Mouse (Mus musculus) spleen, postnatal 14 days (tissue): Measurements from ENCODE around the gene Tomm20.

Experiments
- DNase-seq, 2 experiments: peaks; one replicate each; pipeline ENCODE4 v3.0.0; 2021 to 2022; ENCODE audit warnings: low spot score in 2 of 2

Tomm20 gene

GRCm38 (mm10) chr8:126961516-126961915 lies 15.9 kb upstream of the Tomm20 start:
- no peak for DNase-seq

DNA sequence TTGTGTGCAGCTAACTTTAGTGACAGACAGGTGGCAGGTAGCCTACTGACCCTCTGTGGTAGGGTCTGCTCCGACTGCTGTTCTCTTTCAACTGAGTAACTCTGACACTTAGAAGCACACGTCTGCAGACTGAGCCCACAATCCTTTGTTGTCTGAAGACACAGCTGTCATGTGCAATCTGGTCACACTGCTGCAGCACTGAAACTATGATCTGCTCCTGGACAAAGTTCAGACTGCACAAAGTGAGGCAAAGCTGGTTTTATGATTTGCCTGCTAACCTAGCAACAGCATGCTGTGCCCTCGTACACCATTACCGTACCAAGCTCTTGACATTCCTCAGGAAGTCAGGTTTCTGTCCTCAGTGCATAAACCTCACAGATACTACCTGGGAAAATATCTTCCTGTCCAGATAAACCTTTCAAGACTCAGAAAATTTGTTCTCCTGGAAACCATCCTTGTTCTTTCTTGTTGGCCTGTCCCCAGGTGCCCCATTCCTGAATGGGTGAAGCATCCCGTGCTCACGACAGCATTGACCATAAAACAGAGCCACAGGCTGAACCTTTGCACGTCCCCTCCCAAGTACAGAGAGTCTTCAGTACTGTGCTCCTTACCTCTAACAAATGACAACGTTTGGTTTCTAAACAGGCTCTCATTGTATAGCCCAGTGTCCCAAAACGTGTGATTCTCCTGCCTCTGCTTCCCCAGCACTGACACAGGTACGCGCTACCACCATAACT lies 6.4 kb upstream of the Tomm20 start:
- no peak for DNase-seq

DNA sequence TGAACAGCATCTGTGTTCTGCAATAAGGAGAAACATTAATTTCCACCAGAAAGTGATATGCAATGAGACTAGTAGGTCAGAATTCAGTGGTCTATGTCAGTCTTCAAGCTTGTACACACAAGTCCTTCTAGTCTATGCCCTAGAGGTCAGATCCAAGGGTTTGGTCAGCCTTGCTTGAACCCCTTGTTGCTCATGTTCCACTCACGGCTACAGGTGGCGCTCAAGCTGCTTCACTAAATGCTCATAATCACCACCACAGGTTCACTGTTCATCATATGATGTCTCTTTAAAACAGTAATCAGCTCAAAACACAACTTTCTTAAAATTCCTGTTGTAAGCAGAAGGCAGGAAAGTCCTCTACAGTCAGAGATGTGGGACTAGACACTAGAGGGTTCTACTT lies 3.9 kb upstream of the Tomm20 start:
- DNase-seq, result no peak

DNA sequence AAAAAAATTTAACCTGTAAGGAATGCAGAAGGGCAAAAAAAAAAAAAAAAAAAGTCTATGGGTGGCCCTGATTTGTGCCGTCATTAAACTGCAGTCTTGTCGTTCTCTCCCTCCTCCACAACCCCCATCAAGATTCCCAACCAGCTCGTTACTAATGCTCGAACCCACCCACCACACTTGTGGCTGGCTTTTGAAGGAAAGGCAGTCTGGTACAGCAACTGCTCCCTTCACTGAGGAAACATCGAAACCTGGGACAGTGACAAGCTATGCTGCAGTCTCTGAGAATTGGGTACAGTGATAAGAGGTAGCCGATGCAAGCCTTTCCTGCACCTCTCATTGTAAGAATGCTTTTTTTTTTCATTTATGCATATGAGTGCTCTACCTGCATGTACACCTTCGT lies 800 bp upstream of the Tomm20 start:
- no peak for DNase-seq

- DNase-seq, result peak in 1 of 2 experiments; percentile 10
These were observed 608 bp downstream of the Tomm20 start for GRCm38 (mm10) chr8:126944781-126945691.

- no peak for DNase-seq
These were observed 2.1 kb downstream of the Tomm20 start for GRCm38 (mm10) chr8:126943565-126943964.

GRCm38 (mm10) chr8:126937337-126937736 lies 8.3 kb downstream of the Tomm20 start:
- no peak for DNase-seq

GRCm38 (mm10) chr8:126935932-126936331 lies 9.7 kb downstream of the Tomm20 start:
- no peak for DNase-seq

- DNase-seq, result no peak
These were observed 10.3 kb downstream of the Tomm20 start for GRCm38 (mm10) chr8:126935387-126935786.

DNA sequence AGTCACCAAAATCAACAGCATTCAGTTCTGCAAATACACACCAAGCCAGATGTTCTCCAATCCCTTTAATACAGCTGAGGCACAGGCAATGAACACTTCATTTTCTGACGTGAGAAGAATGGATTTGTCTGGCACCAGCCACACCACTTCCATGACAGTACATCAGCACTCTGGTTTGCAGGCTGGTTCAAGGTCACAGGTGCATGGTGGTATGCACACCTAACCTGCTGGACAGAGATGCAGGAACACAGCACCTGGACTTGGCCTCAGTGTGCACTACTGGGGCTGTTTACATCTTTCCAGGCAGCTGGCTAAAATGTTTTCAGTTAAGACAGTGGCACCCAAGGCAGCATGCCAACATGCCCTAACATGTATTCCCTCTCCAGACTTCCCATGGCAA lies 13.0 kb downstream of the Tomm20 start:
- no peak for DNase-seq

GRCm38 (mm10) chr8:126932249-126932648 lies 13.4 kb downstream of the Tomm20 start:
- no peak for DNase-seq

DNA sequence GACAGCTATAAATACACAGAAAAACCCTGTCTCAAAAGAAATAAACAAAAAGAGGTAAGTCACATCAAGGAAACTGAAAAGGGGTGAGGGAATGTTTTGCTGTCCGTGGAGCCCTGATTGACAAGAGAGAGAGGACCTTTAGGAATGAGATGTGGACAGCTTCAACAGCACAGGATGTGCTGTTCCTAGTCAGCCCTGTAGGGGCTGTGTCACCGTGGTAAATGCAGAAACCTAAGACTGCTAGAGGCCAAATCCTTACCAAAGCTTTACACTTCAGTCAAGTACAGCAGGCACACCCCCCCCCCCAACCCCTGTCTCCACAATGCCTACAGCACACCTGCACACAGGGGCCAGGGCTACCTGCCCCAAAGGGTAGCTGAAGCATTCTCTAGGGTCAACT lies 13.9 kb downstream of the Tomm20 start:
- no peak for DNase-seq

DNA sequence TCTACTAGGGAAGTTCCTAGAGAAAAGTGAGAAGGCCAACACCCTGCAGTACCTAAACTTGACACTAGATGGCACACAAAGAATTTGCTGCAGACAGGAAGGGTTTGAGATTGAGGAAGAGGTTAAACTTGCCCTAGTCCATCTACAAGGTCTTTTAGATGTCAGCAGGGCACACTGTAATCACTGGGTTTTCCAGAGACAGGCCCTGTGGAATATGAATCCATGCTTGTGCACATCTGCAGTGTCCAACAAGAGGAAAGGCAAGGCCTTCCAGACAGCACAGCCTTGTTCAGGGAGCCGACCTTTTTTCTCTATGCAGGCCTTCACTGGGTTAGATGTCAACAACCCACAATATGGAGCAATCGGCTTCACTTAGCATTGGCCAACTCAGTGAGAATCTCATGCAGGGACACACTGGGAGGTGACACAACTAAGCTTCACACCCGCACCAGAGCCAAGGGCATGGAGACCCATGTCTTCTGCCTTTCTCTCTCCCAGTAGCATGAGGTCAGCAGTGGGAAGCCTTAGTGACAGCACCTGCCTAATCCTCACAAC lies 16.0 kb downstream of the Tomm20 start:
- peak in 1 of 2 experiments; percentile 55 for DNase-seq

- DNase-seq, result no peak
These were observed 16.7 kb downstream of the Tomm20 start for GRCm38 (mm10) chr8:126928755-126929505.

DNA sequence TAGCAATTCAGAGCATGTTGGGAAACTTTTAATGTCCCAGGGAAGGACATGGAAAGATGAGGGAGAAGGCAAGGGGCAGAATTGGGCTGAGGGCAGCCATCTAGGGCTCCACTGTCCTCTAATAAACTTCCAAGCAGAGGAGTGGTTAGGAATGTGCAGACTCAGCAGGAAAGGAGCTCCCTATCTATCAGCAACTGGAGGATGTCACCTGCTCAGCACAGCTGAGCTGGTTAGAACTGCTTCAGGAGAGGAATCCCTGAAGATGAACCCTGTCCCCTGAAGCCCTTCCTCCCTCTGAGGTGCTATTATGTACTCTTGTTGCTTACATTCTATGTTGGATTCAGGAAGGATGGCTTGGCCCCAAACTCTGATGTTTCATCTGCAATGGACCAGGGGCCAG lies 17.6 kb downstream of the Tomm20 start:
- no peak for DNase-seq

DNA sequence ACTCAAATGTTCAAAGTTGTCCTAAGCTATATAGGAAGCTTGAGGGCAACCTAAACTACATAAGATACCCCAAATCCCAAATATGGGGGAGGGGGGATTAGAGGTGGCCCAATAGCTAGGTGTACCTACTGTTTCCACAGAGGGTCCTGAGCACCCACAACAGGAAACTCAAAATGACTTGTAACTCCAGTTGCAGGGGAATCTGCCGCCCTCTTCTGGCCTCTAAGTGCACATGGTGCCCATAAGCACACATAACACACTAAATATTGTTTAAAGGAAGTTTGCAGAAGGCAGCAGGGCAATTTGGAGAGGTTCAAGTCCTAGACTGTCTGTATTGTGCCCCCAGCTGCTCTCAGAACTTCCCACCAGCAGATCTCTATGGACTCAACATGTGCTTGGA lies 18.6 kb downstream of the Tomm20 start:
- no peak for DNase-seq

DNA sequence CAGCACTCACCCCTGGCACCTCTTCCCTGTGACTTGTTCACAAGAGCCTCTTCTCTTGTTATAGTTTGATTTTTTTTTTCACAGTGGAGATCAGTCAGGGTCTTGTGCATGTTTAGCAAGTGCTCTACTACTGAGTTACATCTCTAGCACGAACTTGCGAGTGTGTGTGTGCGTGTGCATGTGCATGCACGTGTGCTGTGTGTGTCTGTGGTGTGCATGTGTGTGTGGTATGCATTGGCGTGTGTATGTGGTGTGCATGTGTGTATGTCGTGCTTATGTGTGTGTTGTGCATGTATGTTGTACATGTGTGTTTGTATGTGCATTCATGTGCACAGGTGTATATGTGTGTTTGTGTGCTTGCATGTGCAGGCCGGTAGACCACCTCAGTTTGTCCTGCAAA lies 22.7 kb downstream of the Tomm20 start:
- no peak for DNase-seq

DNA sequence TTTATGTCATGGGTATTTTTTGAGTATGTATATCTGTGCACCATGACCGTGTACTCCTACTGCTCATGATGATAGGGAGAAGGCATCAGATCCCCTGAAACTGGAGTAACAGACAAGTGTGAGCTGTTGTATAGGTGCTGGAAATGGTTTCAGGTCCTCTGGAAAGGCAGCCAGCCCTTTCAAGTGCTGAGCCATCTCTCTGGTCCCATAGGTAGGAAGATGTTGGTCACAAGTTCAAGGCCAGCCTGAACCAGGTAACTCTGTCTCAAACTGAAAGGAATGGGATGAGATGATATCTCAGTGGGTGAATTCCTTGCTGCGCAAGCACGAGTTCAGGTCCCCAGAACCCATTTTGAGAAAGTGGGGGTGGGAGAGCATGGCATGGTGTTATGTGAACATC lies 24.2 kb downstream of the Tomm20 start:
- DNase-seq, result no peak

DNA sequence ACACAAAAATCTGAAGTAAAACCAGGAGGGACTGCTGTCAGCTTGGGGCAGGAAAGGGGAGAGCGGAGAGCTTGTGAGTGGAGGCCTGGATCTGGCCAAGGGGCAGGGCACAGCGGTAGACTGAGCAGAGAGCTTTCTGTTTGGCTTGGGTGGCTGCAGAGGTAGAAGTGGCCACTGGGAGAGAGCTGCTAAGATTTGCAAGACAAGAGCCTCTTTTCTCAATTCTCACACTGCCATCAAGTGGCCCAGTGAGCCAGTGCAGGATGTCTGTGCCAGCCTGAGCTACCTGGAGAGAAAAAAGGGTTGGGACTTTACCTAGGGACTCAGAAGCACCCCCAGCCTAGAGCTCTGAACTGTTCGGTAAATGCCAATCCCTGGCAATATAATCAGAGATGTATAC lies 24.8 kb downstream of the Tomm20 start:
- peak; percentile 35 to 55 for DNase-seq

DNA sequence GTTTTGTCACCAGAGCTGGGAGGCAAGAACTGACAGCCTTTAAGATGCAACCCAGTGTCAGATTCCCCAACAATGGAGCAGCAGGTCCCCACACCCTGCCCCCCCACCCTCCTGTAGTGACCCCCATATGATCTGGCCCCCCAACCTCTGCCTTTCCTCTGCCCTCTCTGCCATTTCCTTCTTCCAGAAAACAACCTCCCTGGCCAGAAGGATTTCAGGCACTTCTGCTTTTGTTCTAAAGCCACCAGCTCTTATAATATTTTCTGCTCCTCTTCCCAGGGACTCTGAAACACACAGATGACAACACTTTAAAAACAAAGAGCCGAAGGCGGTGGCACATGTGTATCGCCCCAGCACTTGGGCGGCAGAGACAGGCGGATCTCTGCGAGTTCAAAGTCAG lies 25.3 kb downstream of the Tomm20 start:
- DNase-seq, result no peak

DNA sequence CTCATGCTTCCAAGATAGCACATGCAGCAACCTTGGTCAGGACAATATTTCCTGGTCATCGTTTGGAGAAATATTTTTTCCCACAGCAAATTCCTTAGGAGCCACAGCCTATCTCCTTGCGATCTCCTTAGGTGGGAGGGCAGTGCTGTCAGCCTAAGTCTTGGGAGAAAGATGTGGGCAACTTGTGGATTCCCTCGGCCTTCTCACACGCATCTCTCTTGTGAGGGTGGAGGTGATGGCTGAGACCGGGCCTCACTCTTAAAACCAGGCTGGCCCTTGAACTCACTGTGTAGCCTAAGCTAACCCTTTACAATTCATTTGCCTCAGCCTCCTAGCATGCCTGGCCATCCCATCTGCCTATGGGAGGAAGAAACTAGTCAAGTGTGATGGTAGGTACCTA lies 25.9 kb downstream of the Tomm20 start:
- DNase-seq, result no peak

DNA sequence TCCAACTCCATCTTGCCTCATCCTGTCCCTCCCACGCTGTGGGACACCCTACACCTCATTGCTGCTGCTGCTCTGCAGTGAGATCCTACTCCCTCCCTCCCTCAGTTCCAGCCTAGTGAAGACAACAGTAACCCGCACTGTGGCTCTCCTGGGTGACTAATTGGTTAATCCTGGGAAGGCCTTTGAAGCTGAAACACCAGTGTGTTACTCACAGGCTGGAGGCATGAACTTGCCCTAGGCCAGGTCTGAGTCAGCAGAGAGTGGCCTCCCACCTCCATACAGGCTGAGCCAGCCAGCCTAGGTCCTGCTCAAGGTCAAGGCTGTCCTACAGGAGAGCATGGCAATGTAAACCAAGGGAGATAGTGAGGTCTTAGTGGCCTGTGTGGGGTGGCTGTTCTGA lies 26.4 kb downstream of the Tomm20 start:
- DNase-seq, result no peak
